Mouse (Mus musculus) embryonic fibroblast, embryonic 13.5 days (primary cell): ENCODE results near the gene Kiss1r.

ENCODE experiments used
- CTCF ChIP-seq: IDR thresholded peaks from 2 replicates; pipeline ENCODE4 v1.5.1; 2011; ENCODE audit warnings: mild to moderate bottlenecking, control low read depth, low read length, moderate library complexity, borderline replicate concordance; ENCODE audit not compliant: insufficient read depth
- POLR2A ChIP-seq: IDR thresholded peaks from 2 replicates; pipeline ENCODE4 v1.6.1; 2011; ENCODE audit warnings: low read depth, mild to moderate bottlenecking, control low read depth, low read length, moderate library complexity

GRCm38 (mm10) chr10:79910556-79910955 lies 6.2 kb upstream of the Kiss1r start, which contains the start of gene Gm26602:
- TF ChIP-seq POLR2A (no peak), CTCF (no peak)
